Mouse (Mus musculus) CH12.LX (cell line): ENCODE measurements around the gene Uso1. TPM values are rescaled to one million over a fixed set of nuclear protein-coding genes. Genes with fewer than 3 reads are reported as not detected.

ENCODE experiments used
- DNase-seq: peaks from one replicate; pipeline ENCODE4 v3.0.0-alpha.2; 2013; ENCODE audit errors: extremely low read depth
- H3K27ac ChIP-seq: 2 replicates; pipeline ENCODE4 v1.5.1; 2012; ENCODE audit warnings: low read depth, mild to moderate bottlenecking, control low read depth, moderate library complexity; ENCODE audit not compliant: insufficient read depth
- H3K27me3 ChIP-seq: replicated peaks from 2 replicates; pipeline ENCODE3; 2012; ENCODE audit warnings: inconsistent platforms
- H3K36me3 ChIP-seq, 2 experiments: replicated peaks in 1 of 2; 2 replicates each; pipeline versions ENCODE3 to v1.6.1; 2012; ENCODE audit warnings: inconsistent platforms in 1 of 2, low read length in 1 of 2, mild to moderate bottlenecking in 1 of 2, mixed read lengths in 1 of 2, moderate library complexity in 1 of 2; ENCODE audit not compliant: control insufficient read depth in 1 of 2, insufficient read depth in 1 of 2
- H3K4me1 ChIP-seq, 2 experiments: 2 replicates each; pipeline ENCODE4 v1.6.1; 2012; ENCODE audit warnings: inconsistent platforms in 1 of 2, moderate library complexity in 1 of 2; ENCODE audit not compliant: insufficient read depth in 2 of 2, control insufficient read depth in 1 of 2
- H3K4me2 ChIP-seq: 2 replicates; pipeline ENCODE4 v1.6.1; 2012; ENCODE audit warnings: low read depth, mild to moderate bottlenecking, control low read depth; ENCODE audit not compliant: poor library complexity, insufficient read depth, severe bottlenecking
- H3K4me3 ChIP-seq, 3 experiments: fragments of 150-350 bp in 1 of 3; sonication (generic) in 1 of 3; replicated peaks in 1 of 3; 2 replicates each; pipeline versions ENCODE3 to v1.5.1; 2011 to 2012; ENCODE audit warnings: low read depth in 2 of 3, low read length in 2 of 3, mild to moderate bottlenecking in 2 of 3, moderate library complexity in 2 of 3, control low read depth in 1 of 3, improper control_type of control experiment in 1 of 3, inconsistent platforms in 1 of 3, mixed read lengths in 1 of 3; ENCODE audit not compliant: poor library complexity in 1 of 3
- H3K79me2 ChIP-seq: replicated peaks from 2 replicates; pipeline ENCODE4 v1.6.1; 2012; ENCODE audit warnings: mild to moderate bottlenecking, moderate library complexity; ENCODE audit not compliant: control insufficient read depth, poor library complexity, insufficient read depth, severe bottlenecking; ENCODE audit errors: extremely low read depth
- H3K9ac ChIP-seq: 2 replicates; pipeline ENCODE4 v1.6.1; 2012; ENCODE audit warnings: low read depth, mild to moderate bottlenecking, control low read depth, moderate library complexity; ENCODE audit not compliant: insufficient read depth
- H3K9me3 ChIP-seq: replicated peaks from 2 replicates; pipeline ENCODE3; 2012; ENCODE audit warnings: low read length, inconsistent platforms, mixed read lengths
- CHD1 ChIP-seq: IDR thresholded peaks from 2 replicates; pipeline ENCODE4 v1.6.1; 2012; ENCODE audit warnings: low read depth, low read length, improper control_type of control experiment, inconsistent platforms
- CHD2 ChIP-seq: IDR thresholded peaks from 2 replicates; pipeline ENCODE4 v1.6.1; 2011; ENCODE audit warnings: low read length, improper control_type of control experiment
- E2F4 ChIP-seq: IDR thresholded peaks from 2 replicates; pipeline ENCODE4 v1.6.1; 2011; ENCODE audit warnings: low read depth, low read length, improper control_type of control experiment; ENCODE audit not compliant: insufficient replicate concordance
- ELF1 ChIP-seq: IDR thresholded peaks from 2 replicates; pipeline ENCODE4 v1.6.1; 2014; ENCODE audit warnings: low read depth, mild to moderate bottlenecking, inconsistent platforms, low read length, improper control_type of control experiment
- ETS1 ChIP-seq: conservative IDR thresholded peaks from 2 replicates; pipeline ENCODE4 v1.6.1; 2012; ENCODE audit warnings: low read depth, mild to moderate bottlenecking, inconsistent platforms, low read length, improper control_type of control experiment, moderate library complexity
- GABPA ChIP-seq: IDR thresholded peaks from 2 replicates; pipeline ENCODE4 v1.6.1; 2012; ENCODE audit warnings: low read depth, low read length, improper control_type of control experiment, inconsistent platforms; ENCODE audit not compliant: insufficient replicate concordance
- HCFC1 ChIP-seq: IDR thresholded peaks from 2 replicates; pipeline ENCODE4 v1.6.1; 2012; ENCODE audit warnings: low read depth, mild to moderate bottlenecking, inconsistent platforms, low read length, improper control_type of control experiment
- IRF4 ChIP-seq: IDR thresholded peaks from 2 replicates; pipeline ENCODE4 v1.6.1; 2014; ENCODE audit warnings: low read depth, mild to moderate bottlenecking, inconsistent platforms, low read length, improper control_type of control experiment
- JUN ChIP-seq: IDR thresholded peaks from 2 replicates; pipeline ENCODE4 v1.6.1; 2011; ENCODE audit warnings: low read depth, mild to moderate bottlenecking, low read length, improper control_type of control experiment, moderate library complexity; ENCODE audit not compliant: insufficient read depth
- MAFK ChIP-seq: IDR thresholded peaks from 2 replicates; pipeline ENCODE4 v1.6.1; 2011; ENCODE audit warnings: low read length, improper control_type of control experiment; ENCODE audit not compliant: insufficient replicate concordance
- MAX ChIP-seq: IDR thresholded peaks from 2 replicates; pipeline ENCODE4 v1.6.1; 2011; ENCODE audit warnings: low read length, improper control_type of control experiment
- MXI1 ChIP-seq: IDR thresholded peaks from 2 replicates; pipeline ENCODE4 v1.6.1; 2011; ENCODE audit warnings: mild to moderate bottlenecking, low read depth, low read length, improper control_type of control experiment
- PAX5 ChIP-seq: IDR thresholded peaks from 2 replicates; pipeline ENCODE4 v1.6.1; 2012; ENCODE audit warnings: low read length, inconsistent platforms, mixed read lengths
- POLR2AphosphoS2 ChIP-seq: IDR thresholded peaks from 2 replicates; pipeline ENCODE4 v1.6.1; 2011; ENCODE audit warnings: low read depth, low read length, improper control_type of control experiment
- RAD21 ChIP-seq: IDR thresholded peaks from 2 replicates; pipeline ENCODE4 v1.6.1; 2011; ENCODE audit warnings: low read depth, mild to moderate bottlenecking, low read length, improper control_type of control experiment, moderate library complexity
- RCOR1 ChIP-seq: conservative IDR thresholded peaks from 2 replicates; pipeline ENCODE4 v1.6.1; 2012; ENCODE audit warnings: low read depth, mild to moderate bottlenecking, inconsistent platforms, low read length, improper control_type of control experiment
- SIN3A ChIP-seq: IDR thresholded peaks from 2 replicates; pipeline ENCODE4 v1.6.1; 2012; ENCODE audit warnings: low read length, improper control_type of control experiment, inconsistent platforms
- SMC3 ChIP-seq: IDR thresholded peaks from 2 replicates; pipeline ENCODE4 v1.6.1; 2011; ENCODE audit warnings: low read depth, low read length, improper control_type of control experiment
- TBP ChIP-seq: conservative IDR thresholded peaks from 2 replicates; pipeline ENCODE4 v1.6.1; 2011; ENCODE audit warnings: low read depth, low read length, improper control_type of control experiment
- USF1 ChIP-seq: IDR thresholded peaks from 2 replicates; pipeline ENCODE4 v1.6.1; 2014; ENCODE audit warnings: low read depth, mild to moderate bottlenecking, inconsistent platforms, low read length, improper control_type of control experiment
- ZMIZ1 ChIP-seq: IDR thresholded peaks from 2 replicates; pipeline ENCODE4 v1.6.1; 2012; ENCODE audit warnings: low read depth, mild to moderate bottlenecking, inconsistent platforms, low read length, improper control_type of control experiment
- dilution Hi-C: fragments of 300-500 bp; cut with MboI; formaldehyde crosslinking; loops from 2 replicates; pipeline ENCODE4 v1.14.3; 2020; ENCODE audit warnings: low sequenced_read_pairs; ENCODE audit not compliant: extremely low pct_unique_long_range_greater_than_20kb, extremely low pct_ligation_motif_present
- in situ Hi-C: fragments of 300-500 bp; cut with MboI; formaldehyde crosslinking; loops from 3 replicates; pipeline ENCODE4 v1.14.3; 2019; ENCODE audit warnings: low sequenced_read_pairs, low pct_ligation_motif_present, low pct_unique_long_range_greater_than_20kb, mixed read lengths
- polyA plus RNA-seq: library from polyadenylated mRNA; unstranded; fragments of >175 nt; gene quantifications from 2 replicates; pipeline ENCODE4 v1.2.1, GENCODE M21; 2012; ENCODE audit warnings: low read depth; ENCODE audit not compliant: insufficient read length
- total RNA-seq, 2 experiments: library from RNA; depleted of rRNA; stranded (reverse); fragments of 300-350 nt in 1 of 2; fragments of >200 nt in 1 of 2; gene quantifications; 2 replicates each; pipeline ENCODE4 v1.2.3; 2012 to 2014

Uso1 gene
- total and polyA plus RNA-seq, 3 experiments = 19.9 to 63.7 (median 20.9) TPM

- Histone ChIP-seq H3K79me2 (no peaks in the 10 kb centered on the region; the same call in 1 of the 2 replicates), H3K36me3 (no peaks in the 10 kb centered on the region), H3K9me3 (no peaks in the 10 kb centered on the region), H3K4me3 (no peak overlapping the region), H3K4me2 (no peak overlapping the region), H3K27ac (no peak overlapping the region), H3K9ac (no peak overlapping the region), H3K4me1 (peaks cover 0 to 16% of the 10 kb centered on the region in 2 experiments; a peak in 2 of 4 replicates), H3K27me3 (no peaks in the 10 kb centered on the region)
- in situ Hi-C loops (no loop called here), dilution Hi-C loops (no loop called here)
- TF ChIP-seq MXI1 (no peak), IRF4 (no peak), MAFK (no peak), E2F4 (no peak), USF1 (no peak), CHD1 (no peak), TBP (no peak), ELF1 (no peak), ZMIZ1 (no peak), GABPA (no peak), ETS1 (no peak), MAX (no peak), SMC3 (no peak), SIN3A (no peak), PAX5 (no peak), HCFC1 (no peak)
- DNase-seq = no peak
Measured at GRCm38 (mm10) chr5:92097779-92098178, 40.0 kb upstream of the Uso1 start.

- Histone ChIP-seq H3K36me3 (no peaks in the 10 kb centered on the region), H3K4me1 (peaks cover 0 to 14% of the 10 kb centered on the region in 2 experiments; a peak in 2 of 4 replicates), H3K27ac (no peak overlapping the region), H3K9ac (no peak overlapping the region), H3K4me3 (no peak overlapping the region), H3K79me2 (no peaks in the 10 kb centered on the region; the same call in 1 of the 2 replicates), H3K27me3 (no peaks in the 10 kb centered on the region), H3K9me3 (no peaks in the 10 kb centered on the region), H3K4me2 (no peak overlapping the region)
- no peak for DNase-seq
- dilution Hi-C loops = no loop called here
- in situ Hi-C loops = no loop called here
- TF ChIP-seq ZMIZ1 = no peak
- no peak for TF ChIP-seq RAD21
- TF ChIP-seq MAX = no peak
- no peak for TF ChIP-seq CHD2
- TF ChIP-seq POLR2AphosphoS2 = no peak
- no peak for TF ChIP-seq RCOR1
- no peak for TF ChIP-seq JUN
Measured at GRCm38 (mm10) chr5:92098351-92099109, 39.2 kb upstream of the Uso1 start.
